Mouse (Mus musculus): ENCODE measurements around the gene F2r. TPM values are rescaled to one million over a fixed set of nuclear protein-coding genes. Genes with fewer than 3 reads are reported as not detected.

F2r gene
- polyA plus RNA-seq, 1 experiment from 2014 or later: 54.4 TPM

DNA sequence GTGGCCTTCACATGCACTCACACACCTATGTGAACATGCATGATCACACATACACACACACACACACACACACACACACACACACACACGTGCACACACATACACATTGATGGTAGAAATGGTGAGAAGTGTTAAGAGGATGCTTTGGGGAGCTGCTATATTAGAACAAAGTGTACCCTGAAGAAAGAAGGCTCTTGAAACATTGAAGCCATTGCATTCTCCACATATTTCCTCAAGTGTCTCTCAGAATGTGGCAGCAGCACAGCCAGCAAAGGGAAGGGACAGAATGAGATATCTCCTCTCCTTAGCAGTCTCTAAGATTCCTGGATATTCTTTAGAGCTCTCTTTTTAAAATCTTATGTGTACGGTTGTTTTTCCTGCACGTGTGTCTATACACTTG lies 3.3 kb upstream of the F2r start:
- no peaks in the 10 kb centered on the region for H3K27me3 ChIP-seq (ENCODE audit: control insufficient read depth, insufficient read depth, low read depth, low read length)
- no peaks in the 10 kb centered on the region for H3K9me3 ChIP-seq (replicated peaks; ENCODE audit: control insufficient read depth, low read length, poor library complexity, severe bottlenecking)
- no peak overlapping the region for H3K9ac ChIP-seq (ENCODE audit: low read depth, low read length)
- H3K4me2 ChIP-seq (ENCODE audit: low read length): no peak overlapping the region
- no peaks in the 10 kb centered on the region for H3K36me3 ChIP-seq (ENCODE audit: control insufficient read depth, insufficient read depth, low read length)
- ATAC-seq: no peak
- H3K4me3 ChIP-seq (ENCODE audit: low read depth, low read length): no peak overlapping the region
- WGBS: 86% methylated on average over 3 of the region's 3 CpGs
- no peak overlapping the region for H3K27ac ChIP-seq (ENCODE audit: low read length)
- peaks cover 11% of the 10 kb centered on the region for H3K4me1 ChIP-seq (ENCODE audit: control insufficient read depth, insufficient read depth, low read length)

DNA sequence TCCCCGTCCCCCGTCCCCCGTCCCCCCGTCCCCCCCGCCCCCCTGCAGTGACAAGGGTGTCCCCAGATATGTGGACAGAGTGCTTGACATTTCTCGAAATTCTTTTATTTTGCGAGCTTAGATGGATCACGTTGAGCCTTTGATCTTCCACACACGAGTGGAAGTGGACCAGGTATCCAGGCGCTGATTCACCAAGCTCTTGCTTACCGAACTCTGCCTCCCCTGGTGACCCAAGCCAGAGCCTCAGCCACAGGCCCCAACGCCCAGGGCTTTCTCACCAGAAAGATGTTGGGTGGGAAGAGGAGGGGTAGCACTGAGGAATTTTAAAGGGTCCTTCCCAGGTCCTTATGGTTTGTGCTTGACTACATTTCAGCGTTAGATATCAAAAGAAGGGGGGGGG lies 572 bp upstream of the F2r start:
- 5% methylated on average over 13 of the region's 13 CpGs for WGBS
- H3K4me1 ChIP-seq (ENCODE audit: control insufficient read depth, insufficient read depth, low read length): peaks cover 29% of the 10 kb centered on the region
- H3K9ac ChIP-seq (ENCODE audit: low read depth, low read length): peak overlapping the region; percentile 92; the same call in 1 of the 2 replicates
- no peaks in the 10 kb centered on the region for H3K9me3 ChIP-seq (replicated peaks; ENCODE audit: control insufficient read depth, low read length, poor library complexity, severe bottlenecking)
- H3K4me2 ChIP-seq (ENCODE audit: low read length): peak overlapping the region; percentile 79
- H3K36me3 ChIP-seq (ENCODE audit: control insufficient read depth, insufficient read depth, low read length): no peaks in the 10 kb centered on the region
- H3K4me3 ChIP-seq (ENCODE audit: low read depth, low read length): peak overlapping the region; percentile 87
- ATAC-seq: peak; percentile 30; the same call in 1 of the 2 replicates
- no peak overlapping the region for H3K27ac ChIP-seq (ENCODE audit: low read length)
- no peaks in the 10 kb centered on the region for H3K27me3 ChIP-seq (ENCODE audit: control insufficient read depth, insufficient read depth, low read depth, low read length)

DNA sequence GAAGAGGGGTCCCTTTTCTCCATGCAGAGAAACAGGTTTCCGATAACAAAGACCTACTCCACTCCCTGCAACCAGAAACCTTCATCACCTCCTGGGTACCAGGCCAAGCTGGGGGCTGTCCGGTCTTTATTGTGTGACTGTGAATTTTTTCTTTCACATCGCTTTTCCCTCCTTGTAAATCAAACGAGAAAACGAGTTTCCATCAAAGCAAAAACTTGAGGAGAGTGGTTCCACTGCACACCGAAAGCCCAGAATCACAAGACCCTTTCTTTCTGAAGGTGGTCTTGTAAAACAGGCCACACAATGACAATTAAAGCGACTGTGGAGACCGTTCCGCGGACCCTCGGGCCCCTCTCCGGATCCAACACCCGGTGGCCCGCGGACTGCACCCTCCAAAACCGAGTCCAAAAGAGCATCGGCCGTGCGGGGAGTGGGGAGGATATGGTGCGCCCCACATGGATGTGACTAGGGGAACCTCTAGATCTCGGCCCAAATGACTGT lies 566 bp downstream of the F2r start:
- Histone ChIP-seq H3K9me3 (replicated peaks; ENCODE audit: control insufficient read depth, low read length, poor library complexity, severe bottlenecking) (no peaks in the 10 kb centered on the region), H3K4me3 (ENCODE audit: low read depth, low read length) (peak overlapping the region; percentile 87), H3K4me1 (ENCODE audit: control insufficient read depth, insufficient read depth, low read length) (peaks cover 29% of the 10 kb centered on the region), H3K4me2 (ENCODE audit: low read length) (peak overlapping the region; percentile 79), H3K27ac (ENCODE audit: low read length) (peak overlapping the region; percentile 67), H3K27me3 (ENCODE audit: control insufficient read depth, insufficient read depth, low read depth, low read length) (no peaks in the 10 kb centered on the region), H3K9ac (ENCODE audit: low read depth, low read length) (peak overlapping the region; percentile 92), H3K36me3 (ENCODE audit: control insufficient read depth, insufficient read depth, low read length) (no peaks in the 10 kb centered on the region)
- under 1% methylated on average over 21 of the region's 21 CpGs for WGBS
- peak; percentile 67 for ATAC-seq

DNA sequence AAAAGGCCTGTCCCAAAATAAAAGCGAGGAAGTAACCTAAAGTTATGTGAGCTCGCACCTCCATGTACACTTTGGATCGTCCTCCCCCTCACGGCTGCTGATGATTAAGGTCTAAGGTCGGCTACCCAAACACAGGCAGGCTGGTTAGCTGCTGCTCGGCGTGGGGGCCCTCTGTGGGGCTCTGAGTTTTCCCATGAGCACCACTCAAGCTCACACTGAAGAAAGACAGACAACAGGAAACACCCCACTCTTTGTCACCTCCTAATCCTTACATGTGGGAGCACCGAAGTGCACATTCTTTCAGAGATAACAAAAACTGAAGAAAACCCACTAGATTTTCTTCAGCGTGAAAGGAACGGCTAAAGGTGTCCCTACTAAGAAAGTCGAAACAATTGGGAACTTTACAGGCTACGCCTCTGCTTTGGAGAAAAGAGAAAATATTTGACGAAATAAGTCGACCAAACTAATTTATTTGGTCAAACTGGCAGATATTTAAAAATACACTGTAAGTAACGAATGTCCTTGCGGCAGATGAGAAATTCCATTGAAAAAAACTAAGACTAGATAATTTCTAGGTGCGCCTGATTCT lies 1.1 kb downstream of the F2r start:
- H3K36me3 ChIP-seq (ENCODE audit: control insufficient read depth, insufficient read depth, low read length): no peaks in the 10 kb centered on the region
- H3K9me3 ChIP-seq (replicated peaks; ENCODE audit: control insufficient read depth, low read length, poor library complexity, severe bottlenecking): no peaks in the 10 kb centered on the region
- H3K9ac ChIP-seq (ENCODE audit: low read depth, low read length): peak overlapping the region; percentile 92
- WGBS: 7% methylated on average over 17 of the region's 17 CpGs
- peaks cover 29% of the 10 kb centered on the region for H3K4me1 ChIP-seq (ENCODE audit: control insufficient read depth, insufficient read depth, low read length)
- no peaks in the 10 kb centered on the region for H3K27me3 ChIP-seq (ENCODE audit: control insufficient read depth, insufficient read depth, low read depth, low read length)
- no peak for ATAC-seq
- H3K27ac ChIP-seq (ENCODE audit: low read length): no peak overlapping the region
- H3K4me2 ChIP-seq (ENCODE audit: low read length): peak overlapping the region; percentile 79
- H3K4me3 ChIP-seq (ENCODE audit: low read depth, low read length): peak overlapping the region; percentile 87

DNA sequence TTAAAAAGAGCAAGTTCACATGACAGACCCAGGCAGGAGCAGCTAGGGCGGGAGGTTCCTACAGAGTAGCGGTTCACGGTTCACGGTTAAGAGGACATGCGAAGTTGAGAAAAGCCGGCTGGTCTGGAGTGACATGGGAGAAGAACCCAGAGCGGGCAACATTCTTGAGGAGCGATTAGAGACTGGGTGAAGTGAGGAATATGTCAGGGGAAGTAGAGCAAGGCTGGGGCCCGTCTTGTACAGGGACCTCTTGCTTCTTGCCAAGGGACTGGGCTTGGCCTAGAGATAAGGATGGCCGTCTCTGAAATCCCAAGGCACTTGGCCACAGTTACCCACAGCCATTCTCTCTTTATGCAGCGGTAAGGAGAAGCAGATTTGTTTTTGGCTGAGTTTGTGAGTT lies 1.8 kb downstream of the F2r start:
- Histone ChIP-seq H3K4me2 (ENCODE audit: low read length) (peak overlapping the region; percentile 79), H3K9ac (ENCODE audit: low read depth, low read length) (peak overlapping the region; percentile 92; the same call in 1 of the 2 replicates), H3K36me3 (ENCODE audit: control insufficient read depth, insufficient read depth, low read length) (no peaks in the 10 kb centered on the region), H3K4me1 (ENCODE audit: control insufficient read depth, insufficient read depth, low read length) (peaks cover 29% of the 10 kb centered on the region), H3K9me3 (replicated peaks; ENCODE audit: control insufficient read depth, low read length, poor library complexity, severe bottlenecking) (no peaks in the 10 kb centered on the region), H3K27ac (ENCODE audit: low read length) (no peak overlapping the region), H3K27me3 (ENCODE audit: control insufficient read depth, insufficient read depth, low read depth, low read length) (no peaks in the 10 kb centered on the region), H3K4me3 (ENCODE audit: low read depth, low read length) (peak overlapping the region; percentile 87)
- no peak for ATAC-seq
- WGBS: 48% methylated on average over 11 of the region's 11 CpGs

DNA sequence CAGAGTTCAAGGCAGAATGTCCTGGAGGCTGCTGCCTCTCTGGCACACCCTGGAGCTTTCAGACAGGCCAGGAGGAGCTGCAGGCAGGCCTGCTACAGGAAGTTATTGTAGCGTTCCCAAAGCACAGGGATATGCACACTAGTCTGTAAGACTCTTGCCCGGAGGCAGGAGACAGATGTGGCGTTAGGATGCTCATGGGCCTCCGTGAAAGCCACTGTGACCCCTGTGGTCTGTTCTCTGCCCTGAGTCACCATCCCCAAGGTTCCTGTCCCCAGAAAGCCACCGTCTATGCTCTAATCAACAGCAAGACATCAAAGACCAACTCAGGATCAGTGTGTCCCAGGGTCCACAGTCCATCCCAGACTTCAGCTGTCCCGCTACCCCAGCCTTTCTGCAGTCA lies 3.5 kb downstream of the F2r start:
- Histone ChIP-seq H3K4me3 (ENCODE audit: low read depth, low read length) (no peak overlapping the region), H3K9ac (ENCODE audit: low read depth, low read length) (no peak overlapping the region), H3K36me3 (ENCODE audit: control insufficient read depth, insufficient read depth, low read length) (0 out of 2 replicates have a peak, but pooled peaks cover 3% of the 10 kb centered on the region), H3K4me1 (ENCODE audit: control insufficient read depth, insufficient read depth, low read length) (peaks cover 29% of the 10 kb centered on the region), H3K9me3 (replicated peaks; ENCODE audit: control insufficient read depth, low read length, poor library complexity, severe bottlenecking) (no peaks in the 10 kb centered on the region; the same call in 1 of the 2 replicates), H3K4me2 (ENCODE audit: low read length) (no peak overlapping the region), H3K27me3 (ENCODE audit: control insufficient read depth, insufficient read depth, low read depth, low read length) (no peaks in the 10 kb centered on the region), H3K27ac (ENCODE audit: low read length) (no peak overlapping the region)
- 68% methylated on average over 6 of the region's 6 CpGs for WGBS
- ATAC-seq: no peak

DNA sequence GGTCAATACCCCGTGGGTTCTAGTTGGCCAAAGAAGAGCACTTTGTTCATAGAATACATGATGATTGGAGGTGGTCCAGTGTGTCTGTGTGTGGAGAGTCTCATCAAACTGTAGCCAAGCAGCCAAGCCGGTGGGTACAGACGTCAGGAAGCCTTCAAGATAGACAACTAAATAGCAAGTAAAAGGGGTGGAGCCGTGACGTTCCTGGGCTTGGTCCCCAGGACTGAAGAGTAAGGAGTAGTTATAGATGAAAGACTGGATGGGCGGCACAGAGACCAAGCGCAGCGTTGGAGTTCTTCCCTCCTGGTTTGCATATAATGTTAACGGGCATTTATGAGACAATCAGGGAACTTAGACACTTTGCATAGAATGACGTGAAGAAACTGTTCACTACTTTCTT lies 6.0 kb downstream of the F2r start:
- WGBS: 91% methylated on average over 10 of the region's 10 CpGs
- Histone ChIP-seq H3K36me3 (ENCODE audit: control insufficient read depth, insufficient read depth, low read length) (0 out of 2 replicates have a peak, but pooled peaks cover 3% of the 10 kb centered on the region), H3K4me2 (ENCODE audit: low read length) (no peak overlapping the region), H3K27me3 (ENCODE audit: control insufficient read depth, insufficient read depth, low read depth, low read length) (no peaks in the 10 kb centered on the region), H3K27ac (ENCODE audit: low read length) (no peak overlapping the region), H3K9ac (ENCODE audit: low read depth, low read length) (no peak overlapping the region), H3K4me1 (ENCODE audit: control insufficient read depth, insufficient read depth, low read length) (peaks cover 24% of the 10 kb centered on the region), H3K4me3 (ENCODE audit: low read depth, low read length) (no peak overlapping the region), H3K9me3 (replicated peaks; ENCODE audit: control insufficient read depth, low read length, poor library complexity, severe bottlenecking) (no peaks in the 10 kb centered on the region; the same call in none of the 2 replicates)
- ATAC-seq: no peak

DNA sequence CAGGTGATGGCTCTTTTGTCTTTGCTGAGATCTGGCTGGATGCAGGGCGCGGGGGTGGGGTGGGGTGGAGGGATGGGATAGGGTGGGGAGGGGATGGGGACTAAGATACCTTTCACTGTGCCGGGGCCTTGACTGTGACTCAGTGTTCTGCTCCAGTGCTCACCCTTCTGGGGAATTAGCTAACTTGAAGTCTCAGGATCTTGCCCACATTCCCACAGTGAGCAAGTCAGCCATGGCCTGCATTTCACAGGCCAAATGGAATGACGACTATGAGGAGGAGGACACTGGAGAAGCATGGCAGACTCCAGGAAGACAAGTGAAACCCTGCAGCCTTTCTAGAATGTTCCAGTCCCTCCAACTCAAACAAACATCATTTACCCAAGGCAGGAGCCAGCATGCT lies 6.5 kb downstream of the F2r start:
- H3K27ac ChIP-seq (ENCODE audit: low read length): no peak overlapping the region
- no peak overlapping the region for H3K4me2 ChIP-seq (ENCODE audit: low read length)
- H3K4me1 ChIP-seq (ENCODE audit: control insufficient read depth, insufficient read depth, low read length): peaks cover 20% of the 10 kb centered on the region
- H3K4me3 ChIP-seq (ENCODE audit: low read depth, low read length): no peak overlapping the region
- WGBS: 82% methylated on average over 4 of the region's 4 CpGs
- no peaks in the 10 kb centered on the region; the same call in none of the 2 replicates for H3K9me3 ChIP-seq (replicated peaks; ENCODE audit: control insufficient read depth, low read length, poor library complexity, severe bottlenecking)
- no peaks in the 10 kb centered on the region for H3K27me3 ChIP-seq (ENCODE audit: control insufficient read depth, insufficient read depth, low read depth, low read length)
- ATAC-seq: no peak
- no peak overlapping the region for H3K9ac ChIP-seq (ENCODE audit: low read depth, low read length)
- H3K36me3 ChIP-seq (ENCODE audit: control insufficient read depth, insufficient read depth, low read length): 0 out of 2 replicates have a peak, but pooled peaks cover 3% of the 10 kb centered on the region

DNA sequence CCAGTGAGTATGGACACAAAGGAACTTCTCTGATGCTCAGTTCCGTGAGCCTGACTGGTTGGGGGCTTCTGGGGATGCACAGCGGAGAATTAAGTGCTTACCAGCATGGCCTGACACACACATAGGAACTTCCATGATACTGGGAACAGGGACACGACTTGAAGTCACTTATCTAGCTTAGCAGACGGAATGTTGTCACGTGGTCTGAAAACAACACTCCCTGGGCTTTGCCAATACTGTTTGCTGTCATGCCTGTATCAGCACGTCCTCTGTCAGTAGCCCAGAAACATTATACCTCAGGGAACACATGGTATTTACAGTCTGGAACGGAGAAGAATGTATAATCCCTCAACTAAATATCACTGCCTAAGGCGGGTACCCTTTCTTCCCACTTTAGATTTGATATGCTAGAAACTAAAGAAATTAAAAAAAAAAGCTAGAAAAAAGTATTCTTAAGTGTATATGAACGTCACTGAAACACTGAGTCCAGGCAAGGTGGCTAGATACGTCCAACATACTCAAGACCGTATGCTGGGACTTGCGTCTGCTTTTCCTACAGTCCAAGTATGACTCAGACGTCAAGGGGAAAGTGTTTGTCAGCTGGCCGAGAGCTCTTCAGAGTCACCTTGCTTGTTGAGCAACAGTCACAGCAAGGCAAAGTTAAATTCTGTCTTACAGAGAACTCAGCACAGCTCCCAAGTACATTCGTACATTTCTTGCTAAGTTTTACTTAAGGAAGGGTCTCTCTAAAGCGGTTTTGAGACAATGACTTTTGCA lies 7.3 kb downstream of the F2r start:
- Histone ChIP-seq H3K4me1 (ENCODE audit: control insufficient read depth, insufficient read depth, low read length) (peaks cover 12% of the 10 kb centered on the region), H3K4me3 (ENCODE audit: low read depth, low read length) (no peak overlapping the region), H3K27me3 (ENCODE audit: control insufficient read depth, insufficient read depth, low read depth, low read length) (no peaks in the 10 kb centered on the region), H3K9me3 (replicated peaks; ENCODE audit: control insufficient read depth, low read length, poor library complexity, severe bottlenecking) (no peaks in the 10 kb centered on the region; the same call in none of the 2 replicates), H3K27ac (ENCODE audit: low read length) (no peak overlapping the region), H3K9ac (ENCODE audit: low read depth, low read length) (no peak overlapping the region), H3K36me3 (ENCODE audit: control insufficient read depth, insufficient read depth, low read length) (peaks cover 8% of the 10 kb centered on the region; the same call in 1 of the 2 replicates), H3K4me2 (ENCODE audit: low read length) (no peak overlapping the region)
- no peak for ATAC-seq
- WGBS: 86% methylated on average over 16 of the region's 16 CpGs

All from midbrain, embryonic 16.5 days (tissue).